Mouse (Mus musculus) kidney, postnatal 14 days (tissue): ENCODE results near the gene Ccr1l1.

ENCODE experiments used
- DNase-seq: peaks from one replicate; pipeline ENCODE4 v3.0.0; 2022; ENCODE audit warnings: mixed read lengths

Gene Ccr1l1

DNA sequence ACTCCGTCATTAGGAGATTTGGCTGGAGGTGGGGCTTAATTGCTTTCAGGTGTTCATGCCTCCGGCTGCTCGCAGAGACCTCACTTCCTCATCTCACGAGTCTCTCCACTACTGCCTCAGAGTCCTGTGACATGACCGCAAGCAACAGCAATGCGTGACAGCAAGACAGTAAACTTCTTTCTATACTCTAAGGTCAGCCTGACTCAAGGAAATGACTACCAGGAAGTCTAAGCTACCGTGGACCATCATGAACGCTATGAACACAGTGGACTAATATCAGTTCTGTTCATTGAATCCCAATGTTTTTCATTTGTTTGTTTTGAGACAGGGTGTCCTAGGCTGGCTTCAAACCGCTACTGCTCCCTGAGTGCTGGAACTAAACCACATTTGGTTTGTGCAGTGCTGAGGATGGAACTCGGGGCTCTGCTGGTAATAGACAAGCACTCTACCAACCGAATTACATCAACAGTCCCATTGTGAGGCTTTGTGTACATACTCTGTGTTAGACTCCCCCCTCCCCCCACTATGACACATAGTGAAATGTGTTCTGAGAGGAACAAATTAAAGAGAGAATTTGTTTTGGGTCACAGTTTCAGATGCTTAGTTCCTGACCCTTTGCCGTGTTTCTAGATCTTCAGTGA, 50.0 kb downstream of the Ccr1l1 start:
- no peak for DNase-seq

DNA sequence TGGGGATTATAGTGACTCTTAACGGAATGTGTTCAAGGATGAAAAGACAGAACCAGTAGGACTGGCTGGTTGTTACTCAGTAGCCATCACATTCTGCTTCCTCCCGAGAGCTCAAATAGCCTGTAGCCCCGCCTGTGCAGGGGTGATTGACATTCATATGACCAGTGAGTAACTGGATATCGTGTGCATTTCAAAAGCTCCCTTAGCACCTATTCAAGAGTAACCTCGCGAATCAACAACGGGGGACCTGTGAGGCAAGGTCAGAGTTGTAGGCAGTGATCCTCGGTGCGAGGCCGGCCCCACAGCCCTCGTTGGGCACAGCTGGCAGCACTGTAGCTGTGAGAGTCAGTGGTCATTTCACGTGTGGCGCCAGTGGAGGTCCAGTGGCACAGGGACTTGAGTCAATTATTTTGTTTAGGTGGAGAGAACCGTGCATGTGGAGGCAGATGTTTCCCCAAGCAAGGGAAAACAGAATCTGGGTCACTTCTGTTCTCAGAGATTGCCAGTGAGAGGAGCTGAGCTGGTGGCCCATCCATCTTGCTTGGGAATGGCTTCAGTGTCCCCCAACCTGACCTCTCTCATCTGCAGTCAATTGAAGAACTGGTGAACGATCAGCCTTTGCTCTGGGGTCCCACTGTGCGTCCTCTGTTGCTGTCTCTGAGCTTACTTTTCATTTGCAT, 50.8 kb downstream of the Ccr1l1 start:
- no peak for DNase-seq
